Mouse (Mus musculus) adrenal gland, adult 18-20 months (tissue): ENCODE data around the gene Tent5b. TPM values are rescaled to one million over a fixed set of nuclear protein-coding genes. Genes with fewer than 3 reads are reported as not detected.

Experiments
- DNase-seq, 2 experiments: peaks; one replicate each; pipeline ENCODE4 v3.0.0; 2021 to 2022; ENCODE audit warnings: low spot score in 2 of 2
- long read RNA-seq, 2 experiments: library from polyadenylated mRNA; stranded (forward); transcript quantifications; one replicate each; pipeline ENCODE4 v2.0.0; 2021
- total RNA-seq, 2 experiments: library from RNA; stranded (reverse); gene quantifications; 1 replicate in 1 of 2; 2 replicates in 1 of 2; pipeline ENCODE4 v1.2.3; 2021

The Tent5b gene
- 1 to 10 TPM; 2.0 to 4.6 TPM for total RNA-seq
- long read RNA-seq, experiment 1, transcript Tent5b-201 (2 exons, 2,287 nt): major isoform, 15 of 15 reads
- long read RNA-seq, experiment 1, partial matches to known transcripts: 0 of 15 reads
- long read RNA-seq, experiment 1, other reads (novel, unspliced or antisense): 0 of 15 reads
- long read RNA-seq, experiment 2, transcript Tent5b-201 (2 exons, 2,287 nt): major isoform, 9 of 9 reads
- long read RNA-seq, experiment 2, partial matches to known transcripts: 0 of 9 reads
- long read RNA-seq, experiment 2, other reads (novel, unspliced or antisense): 0 of 9 reads

GRCm38 (mm10) chr4:133479458-133480184 lies at the start of gene Tent5b:
Gene Tent5b, plus strand, starts transcription at chr4:133480132.
- peak; percentile 95 to 98 for DNase-seq

DNA sequence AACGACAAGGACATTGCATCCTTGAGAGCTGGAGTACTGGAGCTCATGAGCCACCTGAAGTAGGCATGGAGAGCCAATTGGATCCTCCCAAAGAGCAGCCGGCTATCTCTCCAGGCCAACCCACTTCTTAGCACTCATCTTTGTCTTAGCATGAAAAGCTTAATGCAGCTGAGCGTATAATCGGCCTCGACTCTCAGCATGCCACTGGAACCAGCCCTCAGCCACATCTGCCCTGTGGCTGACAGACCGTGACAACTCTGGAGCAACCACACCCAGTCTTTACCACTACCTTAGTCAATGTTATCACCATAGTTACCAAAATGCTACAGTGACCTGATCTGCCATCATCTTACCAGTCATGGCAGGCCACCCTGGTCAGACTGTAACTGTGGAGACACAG lies 48.4 kb upstream of the Tent5b start:
- no peak for DNase-seq

- DNase-seq: no peak
Observed at GRCm38 (mm10) chr4:133432560-133433171, 47.3 kb upstream of the Tent5b start.

DNA sequence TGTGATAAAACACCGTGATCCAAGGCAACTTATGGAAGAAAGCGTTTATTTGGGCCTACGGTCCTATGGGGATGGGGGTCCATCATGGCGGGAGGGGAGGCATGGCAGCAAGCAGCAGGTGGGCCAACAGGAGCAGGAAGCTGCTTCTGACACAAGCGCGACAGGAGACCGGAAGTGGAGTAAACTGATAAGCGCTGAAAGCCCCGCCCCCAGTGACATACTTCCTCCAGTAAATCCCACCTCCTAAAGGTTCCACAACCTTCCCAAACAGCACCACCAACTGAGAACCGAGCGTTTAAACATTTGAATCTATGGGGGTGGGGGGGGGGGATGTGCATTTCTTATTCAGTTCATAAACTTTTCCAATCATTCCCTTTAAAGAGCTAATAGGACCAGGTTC lies 44.0 kb upstream of the Tent5b start:
- no peak for DNase-seq

- no peak for DNase-seq
Observed at GRCm38 (mm10) chr4:133439460-133440376, 40.2 kb upstream of the Tent5b start.

- no peak for DNase-seq
Observed at GRCm38 (mm10) chr4:133440377-133440795, 39.5 kb upstream of the Tent5b start.

DNA sequence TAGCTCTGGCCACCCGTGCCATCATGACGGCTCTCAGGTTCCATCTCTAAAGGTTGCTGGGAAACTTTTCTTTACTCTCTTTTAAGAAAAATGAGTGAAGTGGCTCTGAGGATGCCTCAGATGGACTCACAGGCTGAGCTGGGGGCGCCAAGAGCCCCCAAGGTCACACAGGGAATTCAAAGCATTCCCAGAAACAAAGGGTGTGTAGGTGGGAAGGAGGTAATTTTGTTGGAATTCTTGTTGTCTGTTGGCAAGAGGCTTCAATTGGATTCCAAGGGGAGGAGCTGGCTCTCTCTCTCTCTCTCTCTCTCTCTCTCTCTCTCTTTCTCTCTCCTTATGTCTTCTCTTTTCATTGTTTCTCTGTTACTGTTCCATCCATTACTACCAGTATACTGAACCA lies 37.7 kb upstream of the Tent5b start:
- no peak for DNase-seq

- no peak for DNase-seq
Observed at GRCm38 (mm10) chr4:133443085-133443484, 36.8 kb upstream of the Tent5b start.

- DNase-seq: no peak
Observed at GRCm38 (mm10) chr4:133445727-133446126, 34.2 kb upstream of the Tent5b start.

DNA sequence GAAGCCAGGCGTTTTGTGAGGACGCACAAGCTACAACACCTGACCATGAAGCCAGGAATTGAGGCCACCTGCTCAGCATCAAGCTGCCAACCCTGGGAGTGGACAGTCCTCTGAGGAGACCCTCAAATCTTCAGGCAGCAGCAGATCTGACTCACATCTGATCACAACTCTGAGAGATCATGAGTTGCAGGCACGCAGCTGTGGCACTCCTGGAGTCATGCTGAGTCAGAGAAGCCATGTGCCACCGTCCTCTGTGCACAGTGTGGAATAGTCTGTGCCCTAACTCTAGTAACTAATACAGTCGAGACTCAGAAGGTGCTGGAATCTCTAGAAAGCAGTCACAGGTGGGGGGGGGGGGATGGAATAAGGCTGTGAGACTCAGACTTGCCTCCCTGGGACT lies 32.6 kb upstream of the Tent5b start:
- no peak for DNase-seq

- no peak for DNase-seq
Observed at GRCm38 (mm10) chr4:133447967-133448366, 32.0 kb upstream of the Tent5b start.

- DNase-seq: no peak
Observed at GRCm38 (mm10) chr4:133448708-133449388, 31.1 kb upstream of the Tent5b start.

GRCm38 (mm10) chr4:133449726-133450125 lies 30.2 kb upstream of the Tent5b start:
- peak; percentile 59 to 69 for DNase-seq

DNA sequence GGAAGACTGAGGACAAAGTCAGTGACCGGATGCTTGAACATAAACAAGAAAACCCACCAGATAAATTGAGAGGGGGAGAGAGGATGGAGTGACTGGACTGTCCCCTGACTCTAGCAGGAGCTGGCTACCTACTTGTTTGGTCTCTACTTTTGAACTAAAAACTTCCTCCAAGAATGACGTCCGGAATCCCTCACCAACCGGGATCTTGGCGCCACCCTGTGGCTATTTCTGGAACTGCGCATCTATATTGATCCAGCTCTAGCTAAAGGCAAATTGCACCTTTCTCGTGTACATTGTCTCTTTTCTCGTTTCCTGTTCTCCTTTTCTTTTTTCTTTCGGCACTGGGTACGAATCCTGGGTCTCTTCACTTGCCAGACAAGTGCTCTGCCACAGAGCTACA lies 28.4 kb upstream of the Tent5b start:
- peak; percentile 89 to 91 for DNase-seq

GRCm38 (mm10) chr4:133452433-133452832 lies 27.5 kb upstream of the Tent5b start:
- DNase-seq: no peak

DNA sequence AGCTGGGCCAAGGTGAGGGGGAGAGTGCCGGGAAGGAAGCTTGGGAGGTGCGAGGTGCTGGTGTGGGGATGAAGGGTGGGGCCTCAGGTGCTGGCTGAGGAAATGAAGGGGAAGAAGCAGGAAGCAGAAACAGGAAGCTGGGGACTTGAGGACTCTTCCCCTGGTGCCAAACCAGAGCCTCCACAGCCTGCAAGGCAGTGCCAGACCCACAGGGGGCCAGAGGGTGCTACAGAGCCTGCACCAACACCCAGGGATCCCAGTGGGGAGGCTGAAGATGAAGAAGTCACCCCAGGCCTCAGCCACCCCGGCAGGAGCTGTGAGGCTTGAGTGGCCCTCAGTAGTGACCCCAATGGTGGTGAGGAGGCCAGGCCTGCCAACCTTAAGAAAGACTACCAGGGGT lies 21.9 kb upstream of the Tent5b start:
- no peak for DNase-seq

- no peak for DNase-seq
Observed at GRCm38 (mm10) chr4:133460006-133460405, 19.9 kb upstream of the Tent5b start.

GRCm38 (mm10) chr4:133460796-133461325 lies 19.1 kb upstream of the Tent5b start:
- DNase-seq: no peak

- DNase-seq: no peak
Observed at GRCm38 (mm10) chr4:133461362-133461761, 18.6 kb upstream of the Tent5b start.

GRCm38 (mm10) chr4:133463184-133463583 lies 16.7 kb upstream of the Tent5b start:
- DNase-seq: no peak
